Mouse (Mus musculus) ES-Bruce4 (cell line): ENCODE measurements at regions not wholly inside any gene's neighbourhood (a gene's known extent, or its start where the extent isn't known, plus 50 kb on each side); places are given as distances from the start of the nearest gene placed in this dataset.

ENCODE experiments used
- CTCF ChIP-seq: IDR thresholded peaks from one replicate; pipeline ENCODE4 v1.8.1; 2011; ENCODE audit warnings: low read depth, low read length
- POLR2A ChIP-seq: IDR thresholded peaks from one replicate; pipeline ENCODE4 v1.8.1; 2011; ENCODE audit warnings: low read length; ENCODE audit not compliant: insufficient read depth

GRCm38 (mm10) chr3:18695113-18695792, 747.0 kb downstream of the Cypt12 start:
- TF ChIP-seq CTCF = no peak
- TF ChIP-seq POLR2A = no peak
